Mouse (Mus musculus) MEL (cell line): ENCODE measurements around the gene Spem2. TPM values are rescaled to one million over a fixed set of nuclear protein-coding genes. Genes with fewer than 3 reads are reported as not detected.

Experiments used
- DNase-seq: peaks from one replicate; pipeline ENCODE4 v3.0.0; 2011; ENCODE audit warnings: low read depth, low spot score
- H3K27ac ChIP-seq: 2 replicates; pipeline ENCODE4 v1.5.1; 2012; ENCODE audit warnings: low read depth, mild to moderate bottlenecking, control low read depth, low read length, moderate library complexity; ENCODE audit not compliant: control insufficient read depth
- H3K27me3 ChIP-seq, 2 experiments: fragments of 150-350 bp in 1 of 2; sonication (generic) in 1 of 2; 2 replicates each; pipeline ENCODE4 v1.6.1; 2012; ENCODE audit warnings: low read length in 2 of 2, mild to moderate bottlenecking in 2 of 2, improper control_type of control experiment in 1 of 2, moderate library complexity in 1 of 2; ENCODE audit not compliant: insufficient read depth in 2 of 2, control insufficient read depth in 1 of 2
- H3K36me3 ChIP-seq, 2 experiments: 2 replicates each; pipeline ENCODE4 v1.6.1; 2012 to 2014; ENCODE audit warnings: low read length in 2 of 2, improper control_type of control experiment in 1 of 2, inconsistent platforms in 1 of 2, mild to moderate bottlenecking in 1 of 2; ENCODE audit not compliant: insufficient read depth in 2 of 2, control insufficient read depth in 1 of 2
- H3K4me1 ChIP-seq, 2 experiments: fragments of 150-350 bp in 1 of 2; sonication (generic) in 1 of 2; 2 replicates each; pipeline ENCODE4 v1.6.1; 2012; ENCODE audit warnings: low read length in 2 of 2, improper control_type of control experiment in 1 of 2, mild to moderate bottlenecking in 1 of 2; ENCODE audit not compliant: insufficient read depth in 2 of 2, control insufficient read depth in 1 of 2
- H3K4me3 ChIP-seq, 2 experiments: fragments of 150-350 bp in 1 of 2; sonication (generic) in 1 of 2; 2 replicates each; pipeline ENCODE4 v1.5.1; 2012; ENCODE audit warnings: low read depth in 2 of 2, low read length in 2 of 2, mild to moderate bottlenecking in 2 of 2, moderate library complexity in 2 of 2, control low read depth in 1 of 2, improper control_type of control experiment in 1 of 2; ENCODE audit not compliant: control insufficient read depth in 1 of 2, insufficient read depth in 1 of 2
- H3K79me2 ChIP-seq: 2 replicates; pipeline ENCODE4 v1.6.1; 2012; ENCODE audit warnings: mild to moderate bottlenecking, low read length, moderate library complexity; ENCODE audit not compliant: control insufficient read depth, poor library complexity, insufficient read depth
- H3K9ac ChIP-seq: 2 replicates; pipeline ENCODE4 v1.6.1; 2012; ENCODE audit warnings: low read depth, mild to moderate bottlenecking, control low read depth, low read length, moderate library complexity; ENCODE audit not compliant: control insufficient read depth, poor library complexity, severe bottlenecking
- H3K9me3 ChIP-seq: fragments of 150-350 bp; sonication (generic); replicated peaks from 2 replicates; pipeline ENCODE4 v1.6.1; 2012; ENCODE audit warnings: mild to moderate bottlenecking, low read length, improper control_type of control experiment, moderate library complexity; ENCODE audit not compliant: insufficient read depth
- BHLHE40 ChIP-seq: IDR thresholded peaks from 2 replicates; pipeline ENCODE4 v1.6.1; 2012; ENCODE audit warnings: low read depth, mild to moderate bottlenecking, inconsistent platforms, low read length, improper control_type of control experiment, borderline replicate concordance
- CHD1 ChIP-seq: IDR thresholded peaks from 2 replicates; pipeline ENCODE4 v1.6.1; 2012; ENCODE audit warnings: low read depth, mild to moderate bottlenecking, inconsistent platforms, low read length, improper control_type of control experiment
- CHD2 ChIP-seq: IDR thresholded peaks from 2 replicates; pipeline ENCODE4 v1.6.1; 2011; ENCODE audit warnings: low read length, improper control_type of control experiment
- CTCF ChIP-seq, 3 experiments: IDR thresholded peaks in 2 of 3; conservative IDR thresholded peaks in 1 of 3; 2 replicates each; pipeline ENCODE4 v1.5.1; 2011 to 2012; ENCODE audit warnings: low read length in 3 of 3, low read depth in 2 of 3, mild to moderate bottlenecking in 2 of 3, improper control_type of control experiment in 1 of 3, inconsistent platforms in 1 of 3, mixed read lengths in 1 of 3, moderate library complexity in 1 of 3; ENCODE audit not compliant: control insufficient read depth in 1 of 3, insufficient read depth in 1 of 3, poor library complexity in 1 of 3, severe bottlenecking in 1 of 3
- E2F4 ChIP-seq: IDR thresholded peaks from 2 replicates; pipeline ENCODE4 v1.6.1; 2011; ENCODE audit warnings: low read depth, low read length, improper control_type of control experiment, borderline replicate concordance
- EP300 ChIP-seq, 2 experiments: IDR thresholded peaks; 2 replicates each; pipeline ENCODE4 v1.6.1; 2011; ENCODE audit warnings: improper control_type of control experiment in 2 of 2, low read length in 2 of 2, low read depth in 1 of 2, mild to moderate bottlenecking in 1 of 2
- ETS1 ChIP-seq: IDR thresholded peaks from 2 replicates; pipeline ENCODE4 v1.6.1; 2012; ENCODE audit warnings: low read depth, mild to moderate bottlenecking, inconsistent platforms, low read length, improper control_type of control experiment, moderate library complexity
- GABPA ChIP-seq: IDR thresholded peaks from 2 replicates; pipeline ENCODE4 v1.6.1; 2012; ENCODE audit warnings: low read depth, mild to moderate bottlenecking, inconsistent platforms, low read length, improper control_type of control experiment, moderate library complexity
- HCFC1 ChIP-seq: IDR thresholded peaks from 2 replicates; pipeline ENCODE4 v1.6.1; 2012; ENCODE audit warnings: low read depth, mild to moderate bottlenecking, inconsistent platforms, low read length, improper control_type of control experiment, moderate library complexity
- JUND ChIP-seq: IDR thresholded peaks from 2 replicates; pipeline ENCODE4 v1.6.1; 2011; ENCODE audit warnings: low read depth, mild to moderate bottlenecking, improper control_type of control experiment, low read length
- KAT2A ChIP-seq: conservative IDR thresholded peaks from 2 replicates; pipeline ENCODE4 v1.6.1; 2012; ENCODE audit warnings: low read depth, low read length, improper control_type of control experiment, inconsistent platforms
- MAX ChIP-seq: IDR thresholded peaks from 2 replicates; pipeline ENCODE4 v1.6.1; 2011; ENCODE audit warnings: low read length, improper control_type of control experiment
- MEF2A ChIP-seq: IDR thresholded peaks from 2 replicates; pipeline ENCODE4 v1.6.1; 2014; ENCODE audit warnings: low read depth, mild to moderate bottlenecking, inconsistent platforms, low read length, improper control_type of control experiment; ENCODE audit not compliant: poor library complexity, insufficient replicate concordance, severe bottlenecking; ENCODE audit errors: extremely low read depth
- MXI1 ChIP-seq: IDR thresholded peaks from 2 replicates; pipeline ENCODE4 v1.6.1; 2011; ENCODE audit warnings: mild to moderate bottlenecking, low read depth, low read length, improper control_type of control experiment
- MYB ChIP-seq: IDR thresholded peaks from 2 replicates; pipeline ENCODE4 v1.6.1; 2011; ENCODE audit warnings: mild to moderate bottlenecking, low read depth, low read length, improper control_type of control experiment
- NELFE ChIP-seq: IDR thresholded peaks from 2 replicates; pipeline ENCODE4 v1.6.1; 2011; ENCODE audit warnings: low read depth, low read length, improper control_type of control experiment
- NRF1 ChIP-seq: IDR thresholded peaks from 2 replicates; pipeline ENCODE4 v1.6.1; 2014; ENCODE audit warnings: low read depth, mild to moderate bottlenecking, inconsistent platforms, low read length, improper control_type of control experiment, moderate library complexity; ENCODE audit not compliant: poor library complexity, insufficient read depth, severe bottlenecking
- RAD21 ChIP-seq: IDR thresholded peaks from 2 replicates; pipeline ENCODE4 v1.6.1; 2011; ENCODE audit warnings: mild to moderate bottlenecking, low read depth, low read length, improper control_type of control experiment
- RCOR1 ChIP-seq: IDR thresholded peaks from 2 replicates; pipeline ENCODE4 v1.6.1; 2012; ENCODE audit warnings: low read depth, mild to moderate bottlenecking, inconsistent platforms, low read length, improper control_type of control experiment
- SMC3 ChIP-seq: IDR thresholded peaks from 2 replicates; pipeline ENCODE4 v1.6.1; 2011; ENCODE audit warnings: low read depth, low read length, improper control_type of control experiment
- TAL1 ChIP-seq: IDR thresholded peaks from 2 replicates; pipeline ENCODE4 v1.6.1; 2012; ENCODE audit warnings: mild to moderate bottlenecking, inconsistent platforms, low read length, moderate library complexity, mixed read lengths
- TBP ChIP-seq: IDR thresholded peaks from 2 replicates; pipeline ENCODE4 v1.8.0; 2011; ENCODE audit warnings: low read depth, low read length, improper control_type of control experiment
- USF2 ChIP-seq, 2 experiments: IDR thresholded peaks; 2 replicates each; pipeline ENCODE4 v1.6.1; 2011 to 2012; ENCODE audit warnings: improper control_type of control experiment in 2 of 2, low read length in 2 of 2, borderline replicate concordance in 1 of 2, inconsistent platforms in 1 of 2, low read depth in 1 of 2, mild to moderate bottlenecking in 1 of 2; ENCODE audit not compliant: insufficient read depth in 1 of 2
- ZC3H11A ChIP-seq: IDR thresholded peaks from 2 replicates; pipeline ENCODE4 v1.6.1; 2012; ENCODE audit warnings: low read depth, mild to moderate bottlenecking, inconsistent platforms, low read length, improper control_type of control experiment
- ZKSCAN1 ChIP-seq: IDR thresholded peaks from 2 replicates; pipeline ENCODE4 v1.6.1; 2012; ENCODE audit warnings: low read depth, mild to moderate bottlenecking, inconsistent platforms, low read length, improper control_type of control experiment, moderate library complexity
- ZNF384 ChIP-seq: IDR thresholded peaks from 2 replicates; pipeline ENCODE4 v1.6.1; 2012; ENCODE audit warnings: low read depth, mild to moderate bottlenecking, inconsistent platforms, low read length, improper control_type of control experiment
- polyA plus RNA-seq, 2 experiments: library from polyadenylated mRNA; stranded (reverse) in 1 of 2; unstranded in 1 of 2; fragments of >175 nt in 1 of 2; fragments of >200 nt in 1 of 2; gene quantifications; 2 replicates each; pipeline versions ENCODE4 v1.2.1 to v1.2.4; 2012; ENCODE audit warnings: low replicate concordance in 2 of 2, low read depth in 1 of 2; ENCODE audit not compliant: insufficient read length in 2 of 2, insufficient read depth in 1 of 2, missing spikeins in 1 of 2
- total RNA-seq: library from RNA; depleted of rRNA; stranded (reverse); fragments of 300-350 nt; gene quantifications from 2 replicates; pipeline ENCODE4 v1.2.3, GENCODE M21; 2012

Spem2 gene
- total and polyA plus RNA-seq, 3 experiments, result not detected

GRCm38 (mm10) chr11:69807641-69808040 lies 10.6 kb downstream of the Spem2 start:
- Histone ChIP-seq H3K4me3 (no peak overlapping the region), H3K4me1 (peaks cover 0 to 7% of the 10 kb centered on the region in 2 experiments; a peak in 2 of 4 replicates), H3K36me3 (no peaks in the 10 kb centered on the region), H3K27ac (no peak overlapping the region)
- DNase-seq, result no peak
- TF ChIP-seq RAD21 (no peak), MXI1 (no peak), TAL1 (no peak), NRF1 (no peak), MAX (no peak), HCFC1 (no peak), ZNF384 (no peak), MYB (no peak), CHD1 (no peak), GABPA (no peak)
- TF ChIP-seq, all 39 proteins: peak for 0
- Histone ChIP-seq H3K27me3 (peaks cover 2 to 3% of the 10 kb centered on the region in 2 experiments), H3K9ac (no peak overlapping the region), H3K79me2 (peaks cover 5% of the 10 kb centered on the region; the same call in 1 of the 2 replicates), H3K9me3 (no peaks in the 10 kb centered on the region)

GRCm38 (mm10) chr11:69806378-69806777 lies 11.9 kb downstream of the Spem2 start:
- Histone ChIP-seq H3K9ac (no peak overlapping the region), H3K36me3 (no peaks in the 10 kb centered on the region; a peak in 1 of 4 replicates), H3K9me3 (no peaks in the 10 kb centered on the region), H3K27ac (no peak overlapping the region), H3K4me1 (peaks cover 3 to 11% of the 10 kb centered on the region in 2 experiments; a peak in 3 of 4 replicates), H3K27me3 (peaks cover 2 to 3% of the 10 kb centered on the region in 2 experiments; a peak in 3 of 4 replicates), H3K4me3 (no peak overlapping the region), H3K79me2 (peaks cover 5% of the 10 kb centered on the region; the same call in 1 of the 2 replicates)
- peak; percentile 67 for DNase-seq
- no peak for TF ChIP-seq NELFE
- no peak for TF ChIP-seq HCFC1
- no peak for TF ChIP-seq E2F4
- TF ChIP-seq GABPA, result no peak
- TF ChIP-seq MXI1, result no peak
- TF ChIP-seq MEF2A, result no peak
- TF ChIP-seq CHD2, result no peak
- TF ChIP-seq CHD1, result no peak
- no peak for TF ChIP-seq TAL1
- TF ChIP-seq CTCF (IDR thresholded peaks at IDR 0.05 in 2 of 3, conservative IDR thresholded peaks at IDR 0.05 in 1 of 3; ENCODE audit: control insufficient read depth in 1 of 3, insufficient read depth in 1 of 3, low read depth in 2 of 3, low read length in 3 of 3, poor library complexity in 1 of 3, severe bottlenecking in 1 of 3), result peak; percentile 23 to 56 (median 25); a peak in 3 of 6 replicates
- no peak for TF ChIP-seq USF2 (IDR thresholded peaks at IDR 0.05; ENCODE audit: borderline replicate concordance in 1 of 2, insufficient read depth in 1 of 2, low read depth in 1 of 2, low read length in 2 of 2)
- no peak for TF ChIP-seq KAT2A
- TF ChIP-seq EP300 (IDR thresholded peaks at IDR 0.05; ENCODE audit: low read depth in 1 of 2, low read length in 2 of 2), result no peak
- TF ChIP-seq TBP, result no peak
- no peak for TF ChIP-seq ETS1
- no peak for TF ChIP-seq ZKSCAN1
- no peak for TF ChIP-seq MYB
- TF ChIP-seq RAD21, result peak; percentile 50
- TF ChIP-seq JUND, result no peak
- TF ChIP-seq ZC3H11A, result peak; percentile 66
- no peak for TF ChIP-seq BHLHE40
- TF ChIP-seq RCOR1, result no peak
- TF ChIP-seq SMC3, result peak; percentile 69
- TF ChIP-seq ZNF384, result peak; percentile 73
